Comparison of ENCODE assay signal across 8 mouse cellular contexts in genomic region chr7:126271712-126272683, GRCm38 (mm10). TPM values are rescaled to one million over a fixed set of nuclear protein-coding genes. Genes with fewer than 3 reads are reported as not detected.
A peak's percentile ranks its signal among the peaks of the same experiment; 100 is the strongest.
DNase-seq lines count a peak whose midpoint lies in the region; ATAC-seq lines count a peak whose summit lies in the region.

TSS of gene Sbk1 (plus strand) at chr7:126272619.

- H3K9me3 ChIP-seq in intestine, embryonic 14.5 days (ENCODE audit: control insufficient read depth, low read length) = no peaks in the 10 kb centered on the region

- no peaks in the 10 kb centered on the region for H3K27me3 ChIP-seq in intestine, embryonic 14.5 days (replicated peaks; ENCODE audit: control insufficient read depth, insufficient read depth, low read length)

- WGBS in intestine, embryonic 14.5 days = under 1% methylated on average over 82 of the region's 85 CpGs

- H3K4me2 ChIP-seq in intestine, embryonic 14.5 days (ENCODE audit: low read length) = peak within 1 kb of the TSS; percentile 90

- peaks cover 23% of the 10 kb centered on the region for H3K4me1 ChIP-seq in intestine, embryonic 14.5 days (replicated peaks; ENCODE audit: control insufficient read depth, insufficient read depth, low read length)

- peak within 1 kb of the TSS; percentile 93 for H3K9ac ChIP-seq in intestine, embryonic 14.5 days (ENCODE audit: low read length)

- ATAC-seq in intestine, embryonic 14.5 days (replicated peaks; ENCODE audit: low FRiP score, low TSS enrichment, low read depth) = peak; percentile 94
- peak; percentile 72 for ATAC-seq in megakaryocyte progenitor cell, adult 5-6 weeks (replicated peaks; ENCODE audit: poor library complexity)

- peaks cover 14% of the 10 kb centered on the region for H3K36me3 ChIP-seq in intestine, embryonic 14.5 days (ENCODE audit: control insufficient read depth, insufficient read depth, low read length)

- H3K27ac ChIP-seq in intestine, embryonic 14.5 days (ENCODE audit: low read depth) = peak within 1 kb of the TSS; percentile 87

- intact Hi-C loops in gastrocnemius, postnatal 36 days (cut with DNase I) = no loop called here
- intact Hi-C loops in left cerebral cortex, postnatal 10 days (cut with DNase I) = no loop called here

- DNase-seq in adrenal gland, adult 8-10 months = peak; percentile 88
- DNase-seq in embryo, embryonic 11.5 days (ENCODE audit: low read depth, low spot score) = peak; percentile 87
- peak; percentile 88 for DNase-seq in gastrocnemius, postnatal 36 days
- peak; percentile 95 for DNase-seq in intestine, embryonic 14.5 days (ENCODE audit: low spot score)
- DNase-seq in left cerebral cortex, postnatal 10 days (ENCODE audit: extremely low spot score in 1 of 2, low spot score in 2 of 2) = peak; percentile 84 to 94
- peak; percentile 93 for DNase-seq in right cerebral cortex, postnatal 10 days (ENCODE audit: low spot score in 2 of 2)
- peak; percentile 91 for DNase-seq in urinary bladder, postnatal 14 days (ENCODE audit: low spot score)

- H3K4me3 ChIP-seq in intestine, embryonic 14.5 days (ENCODE audit: low read depth, low read length) = peak within 1 kb of the TSS; percentile 70

RNA-seq across cellular contexts. Expression of gene Sbk1, which starts in this region (rescaled TPM):
- total RNA-seq in adrenal gland, adult 8-10 months (2022) = 100 to 1,000 TPM in 2 of 4 experiments, 10 to 100 TPM in 2; 32.4 to 142 (median 75.6) TPM
- 10 to 100 TPM; 18.4 to 24.0 TPM for total RNA-seq in gastrocnemius, postnatal 36 days (2021)
- 33.8 and 34.2 TPM in 2 replicates for polyA plus RNA-seq in intestine, embryonic 14.5 days (2014; fragmentation: Nextera tagmentation; extraction: Ambion mirVana)
- total RNA-seq in left cerebral cortex, postnatal 10 days (2021) = 100 to 1,000 TPM; 142 to 147 TPM
- 0.95 and 1.7 TPM in 2 replicates for total RNA-seq in megakaryocyte progenitor cell, adult 5-6 weeks (2015)
- total RNA-seq in megakaryocyte progenitor cell, adult 5-6 weeks (2017) = 1.5 and 2.0 TPM in 2 replicates

Comparison
In these comparisons a context has a peak if more than half of its experiments do, and no peak if none do; other contexts are left out.
1. Peak in every context shown above with its lines: DNase-seq, ATAC-seq, H3K4me3 ChIP-seq and H3K27ac ChIP-seq.
2. RNA of gene Sbk1 (total RNA-seq): 142 to 147 TPM in left cerebral cortex, postnatal 10 days, 32.4 to 142 TPM in adrenal gland, adult 8-10 months and 18.4 to 24.0 TPM in gastrocnemius, postnatal 36 days; 0.95 to 2.0 TPM in megakaryocyte progenitor cell, adult 5-6 weeks; every median in the first group is over 4 times any median in the second.